Mouse (Mus musculus): ENCODE measurements around the gene Zan. TPM values are rescaled to one million over a fixed set of nuclear protein-coding genes. Genes with fewer than 3 reads are reported as not detected.

Zan gene
- polyA plus RNA-seq, 1 experiment, result 0.15 TPM

- Histone ChIP-seq H3K27ac (ENCODE audit: insufficient read depth, low read length) (no peak within 1 kb of the TSS), H3K4me3 (ENCODE audit: insufficient read depth, low read length) (no peak within 1 kb of the TSS), H3K4me1 (ENCODE audit: control insufficient read depth, insufficient read depth, low read length) (no peaks in the 10 kb centered on the region)
- TF ChIP-seq POLR2A (IDR thresholded peaks at IDR 0.05; ENCODE audit: extremely low read depth, insufficient read depth, low read length), result no peak
- peak; percentile 37 for TF ChIP-seq CTCF (IDR thresholded peaks at IDR 0.05; ENCODE audit: extremely low read depth, insufficient read depth, low read length)
Observed at GRCm38 (mm10) chr5:137518436-137518835, 41.6 kb upstream of the Zan start, which contains the start of gene Gigyf1. TSS of gene Gigyf1 (plus strand) at chr5:137518548.

DNA sequence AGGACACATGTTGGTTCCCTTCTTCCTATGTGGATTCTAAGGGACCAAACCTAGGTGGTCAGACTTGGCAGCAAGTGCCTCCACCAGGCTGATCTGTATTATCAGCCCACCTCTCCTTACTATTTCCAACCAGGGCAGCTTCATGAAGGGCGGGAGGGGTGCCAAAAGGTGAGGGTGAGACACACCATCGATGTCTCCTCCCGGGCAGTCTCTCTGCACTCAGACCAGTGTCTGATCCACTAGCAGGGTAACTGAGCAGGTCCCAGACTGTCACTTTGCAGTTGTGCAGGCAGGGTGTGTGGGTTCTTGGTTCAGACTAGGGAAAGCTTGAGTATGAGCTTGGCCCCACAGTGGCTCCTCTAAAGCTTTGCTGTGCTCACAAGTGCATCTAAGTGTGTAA lies 37.9 kb upstream of the Zan start:
- no peak for TF ChIP-seq POLR2A (IDR thresholded peaks at IDR 0.05; ENCODE audit: extremely low read depth, insufficient read depth, low read length)
- TF ChIP-seq CTCF (IDR thresholded peaks at IDR 0.05; ENCODE audit: extremely low read depth, insufficient read depth, low read length), result no peak
- H3K4me1 ChIP-seq (ENCODE audit: control insufficient read depth, insufficient read depth, low read length), result peaks cover 6% of the 10 kb centered on the region
- no peak overlapping the region for H3K4me3 ChIP-seq (ENCODE audit: insufficient read depth, low read length)
- H3K27ac ChIP-seq (ENCODE audit: insufficient read depth, low read length), result no peak overlapping the region

- Histone ChIP-seq H3K27ac (ENCODE audit: insufficient read depth, low read length) (no peak overlapping the region), H3K4me1 (ENCODE audit: control insufficient read depth, insufficient read depth, low read length) (peaks cover 6% of the 10 kb centered on the region), H3K4me3 (ENCODE audit: insufficient read depth, low read length) (no peak overlapping the region)
- TF ChIP-seq CTCF (IDR thresholded peaks at IDR 0.05; ENCODE audit: extremely low read depth, insufficient read depth, low read length), result no peak
Observed at GRCm38 (mm10) chr5:137513951-137514721, 37.3 kb upstream of the Zan start.

GRCm38 (mm10) chr5:137512847-137513794 lies 36.3 kb upstream of the Zan start:
- peaks cover 6% of the 10 kb centered on the region for H3K4me1 ChIP-seq (ENCODE audit: control insufficient read depth, insufficient read depth, low read length)
- no peak overlapping the region for H3K4me3 ChIP-seq (ENCODE audit: insufficient read depth, low read length)
- H3K27ac ChIP-seq (ENCODE audit: insufficient read depth, low read length), result no peak overlapping the region
- no peak for TF ChIP-seq POLR2A (IDR thresholded peaks at IDR 0.05; ENCODE audit: extremely low read depth, insufficient read depth, low read length)
- peak; percentile 51 for TF ChIP-seq CTCF (IDR thresholded peaks at IDR 0.05; ENCODE audit: extremely low read depth, insufficient read depth, low read length)

- H3K4me3 ChIP-seq (ENCODE audit: insufficient read depth, low read length), result peak overlapping the region; percentile 70
- peaks cover 6% of the 10 kb centered on the region for H3K4me1 ChIP-seq (ENCODE audit: control insufficient read depth, insufficient read depth, low read length)
- H3K27ac ChIP-seq (ENCODE audit: insufficient read depth, low read length), result no peak overlapping the region
- TF ChIP-seq POLR2A (IDR thresholded peaks at IDR 0.05; ENCODE audit: extremely low read depth, insufficient read depth, low read length) (no peak), CTCF (IDR thresholded peaks at IDR 0.05; ENCODE audit: extremely low read depth, insufficient read depth, low read length) (no peak)
Observed at GRCm38 (mm10) chr5:137511706-137512105, 34.8 kb upstream of the Zan start.

DNA sequence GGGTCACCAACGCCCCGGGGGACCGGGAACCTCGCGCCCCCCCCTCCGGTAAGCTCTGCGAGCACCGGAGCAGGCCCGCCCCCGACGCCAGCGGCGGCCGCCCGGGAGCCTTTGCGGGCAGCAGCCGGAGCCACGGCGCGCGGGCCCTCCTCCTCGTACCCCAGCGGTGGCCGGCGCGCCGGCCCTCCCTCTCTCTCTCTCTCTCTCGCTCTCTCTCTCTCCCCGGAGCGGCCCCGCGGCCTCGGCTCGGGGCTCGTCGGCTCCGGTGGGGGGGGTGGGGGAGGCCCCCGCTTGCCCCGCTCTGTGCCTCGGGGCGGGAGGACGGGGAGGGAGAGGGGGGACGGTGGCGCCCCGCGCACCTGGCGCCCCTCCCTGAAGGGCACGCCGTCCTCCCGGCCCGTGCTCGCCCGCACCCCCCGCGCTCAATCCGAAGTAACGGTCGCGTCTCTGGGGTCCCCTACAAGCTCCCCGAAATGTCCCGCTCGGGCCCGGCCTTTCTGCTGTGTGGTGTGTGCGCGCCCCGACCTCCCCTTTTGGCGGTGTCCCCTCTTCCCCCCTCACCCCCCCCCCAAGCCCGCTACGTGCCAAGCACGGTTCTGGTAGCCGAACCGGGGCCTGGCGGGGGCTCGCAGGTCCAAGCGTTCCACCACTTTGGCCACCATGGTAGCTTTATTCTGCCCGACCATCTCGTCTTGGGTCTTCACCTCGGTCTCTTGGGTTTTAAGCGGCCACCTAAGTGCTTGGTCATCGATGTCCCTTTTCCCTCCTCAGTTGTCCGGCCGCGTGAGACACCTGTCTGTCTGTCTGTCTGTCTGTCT lies 33.9 kb upstream of the Zan start:
- H3K4me1 ChIP-seq (ENCODE audit: control insufficient read depth, insufficient read depth, low read length), result peaks cover 6% of the 10 kb centered on the region
- H3K27ac ChIP-seq (ENCODE audit: insufficient read depth, low read length), result 0 out of 2 replicates have a peak overlapping the region, but pooled peaks have one; percentile 58
- H3K4me3 ChIP-seq (ENCODE audit: insufficient read depth, low read length), result peak overlapping the region; percentile 70
- TF ChIP-seq POLR2A (IDR thresholded peaks at IDR 0.05; ENCODE audit: extremely low read depth, insufficient read depth, low read length), result no peak
- no peak for TF ChIP-seq CTCF (IDR thresholded peaks at IDR 0.05; ENCODE audit: extremely low read depth, insufficient read depth, low read length)

DNA sequence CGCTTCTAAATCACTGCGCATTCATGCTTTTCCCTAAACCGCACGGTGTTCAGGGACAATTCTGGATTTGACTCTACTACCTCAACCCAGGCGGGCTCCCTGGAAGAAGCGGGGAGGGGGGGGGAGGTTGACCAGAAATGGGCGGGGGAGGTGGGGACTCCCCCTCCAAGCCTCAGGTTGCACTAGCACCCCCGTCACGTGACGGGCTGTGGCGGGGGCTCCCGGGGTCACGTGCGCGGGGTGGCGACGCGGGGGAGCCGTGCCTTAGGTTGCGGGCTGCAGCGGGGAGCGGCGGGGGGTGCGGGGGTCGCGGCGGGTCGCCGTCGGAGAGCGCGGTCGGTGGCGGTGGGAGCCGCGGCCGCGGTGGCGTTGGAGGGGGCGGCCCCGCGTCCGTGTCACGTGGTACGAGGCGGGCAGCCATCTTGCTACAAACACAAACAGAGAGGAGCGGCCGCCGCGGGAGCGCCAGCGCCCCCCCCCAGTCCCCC lies 33.2 kb upstream of the Zan start:
- TF ChIP-seq POLR2A (IDR thresholded peaks at IDR 0.05; ENCODE audit: extremely low read depth, insufficient read depth, low read length), result no peak
- TF ChIP-seq CTCF (IDR thresholded peaks at IDR 0.05; ENCODE audit: extremely low read depth, insufficient read depth, low read length), result no peak
- Histone ChIP-seq H3K4me3 (ENCODE audit: insufficient read depth, low read length) (peak overlapping the region; percentile 70), H3K27ac (ENCODE audit: insufficient read depth, low read length) (peak overlapping the region; percentile 70; the same call in 1 of the 2 replicates), H3K4me1 (ENCODE audit: control insufficient read depth, insufficient read depth, low read length) (peaks cover 6% of the 10 kb centered on the region)

- H3K4me1 ChIP-seq (ENCODE audit: control insufficient read depth, insufficient read depth, low read length), result peaks cover 2% of the 10 kb centered on the region; the same call in 1 of the 2 replicates
- TF ChIP-seq CTCF (IDR thresholded peaks at IDR 0.05; ENCODE audit: extremely low read depth, insufficient read depth, low read length), result no peak
- TF ChIP-seq POLR2A (IDR thresholded peaks at IDR 0.05; ENCODE audit: extremely low read depth, insufficient read depth, low read length), result no peak
- H3K4me3 ChIP-seq (ENCODE audit: insufficient read depth, low read length), result no peak overlapping the region
- H3K27ac ChIP-seq (ENCODE audit: insufficient read depth, low read length), result no peak overlapping the region
Observed at GRCm38 (mm10) chr5:137504041-137504440, 27.2 kb upstream of the Zan start.

All from cortical plate, adult 2 months (tissue).